Mouse (Mus musculus) lung, embryonic 14.5 days (tissue): Measurements from ENCODE around the gene Prkcz. TPM values are rescaled to one million over a fixed set of nuclear protein-coding genes. Genes with fewer than 3 reads are reported as not detected.

Source experiments
- ATAC-seq: fragments of 200-750 bp; cut with Nextera tagmentation; 2 replicates; pipeline ENCODE4 v1.8.0; 2017; ENCODE audit warnings: mild to moderate bottlenecking, moderate TSS enrichment, moderate library complexity; ENCODE audit not compliant: insufficient read depth
- DNase-seq: peaks from one replicate; pipeline ENCODE4 v3.0.0-alpha.2; 2015
- H3K27ac ChIP-seq: fragments of 300-500 bp; sonication (generic); 2 replicates; pipeline ENCODE4 v1.5.1; 2014; ENCODE audit warnings: low read depth, mild to moderate bottlenecking, moderate library complexity
- H3K27me3 ChIP-seq: fragments of 300-500 bp; sonication (generic); 2 replicates; pipeline ENCODE4 v1.6.1; 2014; ENCODE audit warnings: low read length, control low read depth; ENCODE audit not compliant: insufficient read depth
- H3K36me3 ChIP-seq: fragments of 300-500 bp; sonication (generic); 2 replicates; pipeline ENCODE4 v1.6.1; 2014; ENCODE audit warnings: control low read depth; ENCODE audit not compliant: insufficient read depth
- H3K4me1 ChIP-seq: fragments of 300-500 bp; sonication (generic); 2 replicates; pipeline ENCODE4 v1.6.1; 2014; ENCODE audit warnings: antibody characterized with exemption, control low read depth; ENCODE audit not compliant: insufficient read depth
- H3K4me2 ChIP-seq: fragments of 300-500 bp; sonication (generic); 2 replicates; pipeline ENCODE4 v1.6.1; 2014; ENCODE audit warnings: mild to moderate bottlenecking
- H3K4me3 ChIP-seq: fragments of 300-500 bp; sonication (generic); 2 replicates; pipeline ENCODE4 v1.5.1; 2014; ENCODE audit warnings: low read depth, low read length
- H3K9ac ChIP-seq: fragments of 300-500 bp; sonication (generic); 2 replicates; pipeline ENCODE4 v1.6.1; 2014
- H3K9me3 ChIP-seq: fragments of 300-500 bp; sonication (generic); 2 replicates; pipeline ENCODE4 v1.6.1; 2016; ENCODE audit warnings: low read depth, low read length, control low read depth
- CTCF ChIP-seq: IDR thresholded peaks from 2 replicates; pipeline ENCODE4 v1.5.1; 2016; ENCODE audit warnings: antibody characterized with exemption, low read depth
- WGBS: fragments of 180-500 bp; shearing (Covaris S2); extraction: QIAGEN DNeasy Blood & Tissue Kit; methylation state at CpG from one replicate; pipeline ENCODE4 v1.1.7; 2014; 5-methylcytosine and 5-hydroxymethylcytosine counted together
- polyA plus RNA-seq: library from polyadenylated mRNA; unstranded; fragments of >200 nt; fragmentation: Nextera tagmentation; extraction: Ambion mirVana; gene quantifications from 2 replicates; pipeline ENCODE4 v1.2.1, GENCODE M21; 2014

Gene Prkcz
- polyA plus RNA-seq, 1 experiment from 2014 or later, result 12.7 TPM

DNA sequence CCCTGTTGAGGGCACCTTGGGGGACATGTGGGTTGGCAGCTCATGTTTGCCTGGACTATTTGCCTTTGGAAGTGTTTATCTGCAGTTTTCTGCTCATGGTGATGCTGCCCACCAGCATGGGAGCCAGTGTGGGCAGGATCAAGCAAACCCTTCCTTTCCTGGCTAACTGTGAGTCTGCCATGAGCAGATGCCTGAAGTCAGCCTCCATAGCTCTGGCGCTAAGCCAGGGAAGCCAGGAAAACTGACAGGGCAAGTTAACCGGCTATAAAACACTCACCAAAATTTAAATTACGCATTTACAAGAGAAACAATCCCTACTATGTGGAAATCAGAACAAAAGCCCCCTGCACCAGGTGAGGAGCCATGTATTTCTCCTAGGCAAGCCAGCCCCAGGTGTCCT is 86.3 kb downstream of the Prkcz start:
- H3K4me2 ChIP-seq, result no peak overlapping the region
- H3K27ac ChIP-seq, result no peak overlapping the region
- no peaks in the 10 kb centered on the region for H3K36me3 ChIP-seq
- H3K27me3 ChIP-seq, result no peaks in the 10 kb centered on the region
- peaks cover 4% of the 10 kb centered on the region; the same call in 1 of the 2 replicates for H3K4me1 ChIP-seq
- 34% methylated on average over 3 of the region's 3 CpGs for WGBS
- H3K4me3 ChIP-seq, result no peak overlapping the region
- DNase-seq (peak; percentile 69), ATAC-seq (no peak)
- no peak for TF ChIP-seq CTCF
- H3K9me3 ChIP-seq, result no peaks in the 10 kb centered on the region
- H3K9ac ChIP-seq, result no peak overlapping the region

DNA sequence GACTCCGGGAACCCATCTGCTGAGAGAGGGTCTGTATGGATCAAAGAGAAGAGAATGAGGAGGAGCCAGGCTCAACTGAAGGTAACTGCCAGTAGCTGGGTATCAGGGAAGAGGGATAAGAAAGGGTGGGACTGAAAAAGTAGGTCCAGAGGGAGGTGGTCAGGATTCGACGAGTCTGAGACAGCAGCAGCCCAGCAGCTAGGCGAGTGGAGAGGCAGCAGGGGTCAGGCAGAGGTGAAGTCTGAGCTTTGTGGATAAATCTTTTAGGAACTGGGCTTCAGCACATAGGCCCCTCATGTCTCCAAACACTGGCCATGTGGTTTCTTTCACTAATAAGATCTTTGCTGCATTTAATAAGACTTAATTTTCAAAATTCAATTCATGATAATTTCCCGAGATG is 86.7 kb downstream of the Prkcz start:
- no peaks in the 10 kb centered on the region for H3K9me3 ChIP-seq
- no peaks in the 10 kb centered on the region for H3K27me3 ChIP-seq
- ATAC-seq (no peak), DNase-seq (no peak)
- no peak overlapping the region for H3K4me2 ChIP-seq
- peaks cover 4% of the 10 kb centered on the region; the same call in 1 of the 2 replicates for H3K4me1 ChIP-seq
- TF ChIP-seq CTCF, result no peak
- H3K4me3 ChIP-seq, result no peak overlapping the region
- 27% methylated on average over 5 of the region's 5 CpGs for WGBS
- no peak overlapping the region; the same call in 1 of the 2 replicates for H3K9ac ChIP-seq
- H3K36me3 ChIP-seq, result no peaks in the 10 kb centered on the region
- no peak overlapping the region for H3K27ac ChIP-seq

- Histone ChIP-seq H3K36me3 (no peaks in the 10 kb centered on the region), H3K4me1 (peaks cover 6% of the 10 kb centered on the region; the same call in 1 of the 2 replicates), H3K4me3 (no peak overlapping the region), H3K9me3 (no peaks in the 10 kb centered on the region), H3K9ac (no peak overlapping the region), H3K4me2 (no peak overlapping the region), H3K27ac (peak overlapping the region; percentile 38; the same call in 1 of the 2 replicates), H3K27me3 (no peaks in the 10 kb centered on the region)
- 19% methylated on average over 5 of the region's 5 CpGs for WGBS
- peak; percentile 83 for DNase-seq
- peak; percentile 19; the same call in 1 of the 2 replicates for ATAC-seq
- TF ChIP-seq CTCF, result peak; percentile 79
These were observed 92.8 kb downstream of the Prkcz start for GRCm38 (mm10) chr4:155268382-155268781.

DNA sequence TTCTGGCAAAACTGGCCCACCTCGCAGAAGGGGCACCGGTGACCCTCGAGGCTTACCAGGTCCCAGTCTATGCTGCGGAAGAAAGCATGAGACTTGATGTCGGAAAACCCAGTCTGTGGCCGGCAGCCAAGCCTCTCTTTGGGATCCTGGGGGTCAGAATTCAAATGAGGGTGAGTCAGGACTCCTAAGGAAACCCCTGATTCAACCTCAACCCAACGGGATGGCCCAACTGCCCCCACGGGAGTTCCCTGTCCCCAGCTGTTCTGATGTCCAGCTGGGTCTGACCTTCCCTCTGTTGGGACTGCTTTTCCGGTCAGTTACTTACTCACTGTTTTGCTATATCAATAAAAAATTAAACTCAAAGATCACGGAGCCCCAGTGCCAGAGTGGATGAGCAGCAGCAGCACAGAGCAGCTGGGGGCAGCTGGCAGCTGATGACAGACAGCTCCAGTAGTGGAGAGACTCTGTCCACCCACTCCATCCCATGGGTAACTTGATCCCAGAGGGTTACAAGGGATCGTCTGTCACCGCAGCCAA is 93.5 kb downstream of the Prkcz start:
- Histone ChIP-seq H3K4me3 (no peak overlapping the region), H3K9ac (no peak overlapping the region), H3K36me3 (no peaks in the 10 kb centered on the region), H3K4me2 (peak overlapping the region; percentile 16; the same call in 1 of the 2 replicates), H3K27me3 (no peaks in the 10 kb centered on the region), H3K9me3 (no peaks in the 10 kb centered on the region), H3K27ac (peak overlapping the region; percentile 68), H3K4me1 (peaks cover 6% of the 10 kb centered on the region; the same call in 1 of the 2 replicates)
- peak; percentile 69 for ATAC-seq
- peak; percentile 73 for DNase-seq
- WGBS, result 32% methylated on average over 12 of the region's 12 CpGs
- TF ChIP-seq CTCF, result no peak

- 37% methylated on average over 7 of the region's 7 CpGs for WGBS
- peak; percentile 61 for DNase-seq
- no peak overlapping the region for H3K9ac ChIP-seq
- ATAC-seq, result peak; percentile 53
- no peaks in the 10 kb centered on the region for H3K27me3 ChIP-seq
- no peaks in the 10 kb centered on the region for H3K9me3 ChIP-seq
- H3K4me3 ChIP-seq, result no peak overlapping the region
- H3K27ac ChIP-seq, result peak overlapping the region; percentile 68
- H3K4me1 ChIP-seq, result peaks cover 6% of the 10 kb centered on the region; the same call in 1 of the 2 replicates
- H3K4me2 ChIP-seq, result no peak overlapping the region
- TF ChIP-seq CTCF, result no peak
- no peaks in the 10 kb centered on the region for H3K36me3 ChIP-seq
These were observed 94.1 kb downstream of the Prkcz start for GRCm38 (mm10) chr4:155267047-155267543.

- Histone ChIP-seq H3K27me3 (no peaks in the 10 kb centered on the region), H3K9ac (no peak overlapping the region), H3K27ac (no peak overlapping the region), H3K4me3 (no peak overlapping the region), H3K4me2 (no peak overlapping the region), H3K36me3 (no peaks in the 10 kb centered on the region), H3K9me3 (no peaks in the 10 kb centered on the region), H3K4me1 (peaks cover 6% of the 10 kb centered on the region; the same call in 1 of the 2 replicates)
- ATAC-seq, result no peak
- TF ChIP-seq CTCF, result no peak
- 85% methylated on average over 3 of the region's 3 CpGs for WGBS
- DNase-seq, result no peak
These were observed 96.4 kb downstream of the Prkcz start for GRCm38 (mm10) chr4:155264521-155265321.

DNA sequence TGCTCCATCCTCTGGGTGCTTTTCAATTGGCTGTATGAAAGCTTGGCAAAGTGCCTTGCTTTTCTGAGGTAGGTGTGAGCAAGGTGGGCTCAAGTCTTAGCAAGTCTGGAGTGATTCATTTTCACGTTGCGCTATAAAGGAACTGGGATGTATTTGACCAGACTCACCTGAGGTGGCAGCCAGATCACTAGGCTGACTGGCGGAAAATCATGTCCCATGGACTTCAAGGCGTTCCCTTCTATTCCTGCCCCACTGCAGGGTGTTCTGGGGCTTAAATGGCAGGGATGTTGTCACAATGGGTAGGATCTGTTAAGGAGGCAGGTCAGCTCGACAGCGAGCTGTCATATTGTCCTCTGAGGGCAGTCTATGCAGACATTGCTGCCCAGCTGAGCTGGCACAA is 108.9 kb downstream of the Prkcz start:
- H3K27ac ChIP-seq, result no peak overlapping the region
- H3K9ac ChIP-seq, result no peak overlapping the region
- DNase-seq (no peak), ATAC-seq (no peak)
- H3K4me1 ChIP-seq, result peaks cover 12% of the 10 kb centered on the region
- no peaks in the 10 kb centered on the region for H3K9me3 ChIP-seq
- H3K36me3 ChIP-seq, result peaks cover 11% of the 10 kb centered on the region; the same call in 1 of the 2 replicates
- WGBS, result 82% methylated on average over 6 of the region's 6 CpGs
- TF ChIP-seq CTCF, result no peak
- H3K27me3 ChIP-seq, result no peaks in the 10 kb centered on the region
- H3K4me2 ChIP-seq, result no peak overlapping the region
- no peak overlapping the region for H3K4me3 ChIP-seq
